Mouse (Mus musculus) liver, embryonic 14.5 days (tissue): ENCODE data around the gene AC134908.4. TPM values are rescaled to one million over a fixed set of nuclear protein-coding genes. Genes with fewer than 3 reads are reported as not detected.

Experiments
- ATAC-seq: fragments of 200-750 bp; cut with Nextera tagmentation; 2 replicates; pipeline ENCODE4 v1.8.0; 2017; ENCODE audit warnings: moderate number of reproducible peaks, mild to moderate bottlenecking, moderate library complexity; ENCODE audit not compliant: insufficient read depth
- DNase-seq, 3 experiments: peaks; one replicate each; pipeline ENCODE4 v3.0.0-alpha.2; 2012 to 2013; ENCODE audit warnings: low read depth in 3 of 3, low spot score in 3 of 3
- H3K27ac ChIP-seq: fragments of 300-500 bp; sonication (generic); 2 replicates; pipeline ENCODE4 v1.5.1; 2014; ENCODE audit warnings: moderate library complexity, mild to moderate bottlenecking, control low read depth, inconsistent platforms
- H3K27me3 ChIP-seq: fragments of 300-500 bp; sonication (generic); 2 replicates; pipeline ENCODE4 v1.6.1; 2014; ENCODE audit warnings: mild to moderate bottlenecking, low read length, moderate library complexity; ENCODE audit not compliant: control insufficient read depth, insufficient read depth
- H3K36me3 ChIP-seq: fragments of 300-500 bp; sonication (generic); replicated peaks from 2 replicates; pipeline ENCODE4 v1.6.1; 2014; ENCODE audit warnings: low read depth; ENCODE audit not compliant: control insufficient read depth, insufficient read depth
- H3K4me1 ChIP-seq, 2 experiments: fragments of 200-500 bp in 1 of 2; fragments of 300-500 bp in 1 of 2; sonication (generic) in 1 of 2; replicated peaks; 2 replicates each; pipeline ENCODE4 v1.6.1; 2012 to 2014; ENCODE audit warnings: antibody characterized with exemption in 1 of 2, inconsistent platforms in 1 of 2, low read length in 1 of 2; ENCODE audit not compliant: control insufficient read depth in 2 of 2, insufficient read depth in 2 of 2
- H3K4me2 ChIP-seq: fragments of 300-500 bp; sonication (generic); 2 replicates; pipeline ENCODE4 v1.6.1; 2014; ENCODE audit warnings: low read depth, mild to moderate bottlenecking, control low read depth, moderate library complexity
- H3K4me3 ChIP-seq, 2 experiments: fragments of 200-500 bp in 1 of 2; fragments of 300-500 bp in 1 of 2; sonication (generic) in 1 of 2; 2 replicates each; pipeline ENCODE4 v1.5.1; 2012 to 2014; ENCODE audit warnings: low read depth in 2 of 2, low read length in 2 of 2, mild to moderate bottlenecking in 2 of 2, control low read depth in 1 of 2, inconsistent platforms in 1 of 2, moderate library complexity in 1 of 2; ENCODE audit not compliant: insufficient read depth in 1 of 2
- H3K9ac ChIP-seq: fragments of 300-500 bp; sonication (generic); replicated peaks from 2 replicates; pipeline ENCODE4 v1.6.1; 2014; ENCODE audit warnings: mild to moderate bottlenecking, control low read depth, moderate library complexity
- H3K9me3 ChIP-seq: fragments of 300-500 bp; sonication (generic); 2 replicates; pipeline ENCODE4 v1.6.1; 2016; ENCODE audit warnings: low read length, mixed read lengths; ENCODE audit not compliant: control insufficient read depth
- CTCF ChIP-seq: IDR thresholded peaks from 2 replicates; pipeline ENCODE4 v1.5.1; 2016; ENCODE audit warnings: antibody characterized with exemption, low read depth, control low read depth
- EP300 ChIP-seq: IDR thresholded peaks from 2 replicates; pipeline ENCODE4 v1.6.1; 2016; ENCODE audit warnings: antibody characterized with exemption, low read depth
- WGBS: fragments of 180-500 bp; shearing (Covaris S2); extraction: QIAGEN DNeasy Blood & Tissue Kit; methylation state at CpG from one replicate; pipeline ENCODE4 v1.1.7; 2014; ENCODE audit not compliant: insufficient replicate concordance; 5-methylcytosine and 5-hydroxymethylcytosine counted together
- polyA plus RNA-seq, 2 experiments: library from polyadenylated mRNA; depleted of rRNA in 1 of 2; stranded (reverse) in 1 of 2; unstranded in 1 of 2; fragments of >200 nt; fragmentation: Nextera tagmentation in 1 of 2; extraction: Ambion mirVana in 1 of 2; gene quantifications; 2 replicates each; pipeline versions ENCODE4 v1.2.1 to v1.2.3; 2012 to 2014

AC134908.4 gene
- polyA plus RNA-seq, 2 experiments: not detected

DNA sequence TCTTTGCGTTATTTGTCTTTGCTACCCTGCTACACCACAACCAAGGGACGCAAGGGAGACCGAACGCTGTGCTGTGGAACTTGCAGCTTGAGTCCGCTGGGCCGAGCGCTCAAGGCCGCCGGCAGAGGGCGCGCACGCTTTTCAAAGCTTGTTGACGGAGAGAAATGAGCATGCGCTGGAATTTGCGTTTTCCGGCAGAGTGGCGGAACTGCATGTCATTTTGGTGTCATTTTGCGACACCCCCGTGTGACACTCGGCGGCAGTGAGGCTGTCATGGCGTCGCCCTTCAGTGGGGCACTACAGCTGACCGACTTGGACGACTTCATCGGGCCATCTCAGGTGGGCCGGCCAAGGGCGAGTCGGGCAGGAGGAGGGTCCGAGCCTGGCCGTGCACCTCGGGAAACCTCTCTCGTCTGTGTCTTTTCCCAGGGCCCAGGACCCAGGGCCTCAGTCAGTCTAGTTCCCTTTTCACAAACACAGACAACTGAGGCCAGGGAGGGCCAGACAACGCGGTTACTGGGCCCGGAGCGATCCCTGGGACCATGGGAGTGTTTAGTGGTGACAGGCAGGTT is 21.8 kb downstream of the AC134908.4 start, which contains the start of gene Narfl:
TSS of gene Narfl (plus strand) at position 228 of the 572 bp plus-strand sequence.
- H3K9ac ChIP-seq: peak within 1 kb of the TSS; percentile 88
- ATAC-seq (peak; percentile 87), DNase-seq (peak; percentile 95 to 96 (median 95))
- H3K4me3 ChIP-seq: peak within 1 kb of the TSS; percentile 58 to 82
- TF ChIP-seq EP300: no peak
- peak; percentile 99 for TF ChIP-seq CTCF
- 0% methylated on average over 37 of the region's 37 CpGs for WGBS
- H3K4me1 ChIP-seq: peaks cover 3 to 7% of the 10 kb centered on the region in 2 experiments
- H3K9me3 ChIP-seq: no peaks in the 10 kb centered on the region
- H3K27ac ChIP-seq: no peak within 1 kb of the TSS
- H3K27me3 ChIP-seq: peaks cover 2% of the 10 kb centered on the region; the same call in 1 of the 2 replicates
- H3K4me2 ChIP-seq: peak within 1 kb of the TSS; percentile 65
- H3K36me3 ChIP-seq: peaks cover 2% of the 10 kb centered on the region; the same call in 1 of the 2 replicates

DNA sequence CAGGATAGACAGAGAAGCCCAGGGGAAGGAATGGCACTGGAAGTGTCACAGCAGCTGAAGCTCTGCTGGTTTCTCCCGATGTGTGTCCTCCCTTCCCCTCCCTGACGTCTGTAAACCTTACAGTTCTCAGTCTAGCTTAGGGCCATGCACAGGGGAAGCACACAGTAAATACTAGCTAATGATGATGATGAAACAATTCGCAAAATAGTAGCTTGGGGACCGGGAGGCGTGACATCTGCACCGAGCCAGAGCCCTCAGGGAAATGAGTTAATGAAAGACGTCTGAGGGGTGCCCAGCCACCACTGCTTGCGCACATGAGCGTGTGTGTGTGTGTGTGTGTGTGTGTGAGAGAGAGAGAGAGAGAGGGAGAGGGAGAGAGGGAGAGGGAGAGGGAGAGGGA is 26.1 kb downstream of the AC134908.4 start:
- no peaks in the 10 kb centered on the region for H3K9me3 ChIP-seq
- peaks cover 3% of the 10 kb centered on the region; the same call in 1 of the 2 replicates for H3K27me3 ChIP-seq
- ATAC-seq (no peak), DNase-seq (no peak)
- H3K9ac ChIP-seq: no peak overlapping the region
- peaks cover 1 to 3% of the 10 kb centered on the region in 2 experiments for H3K4me1 ChIP-seq
- no peak overlapping the region for H3K27ac ChIP-seq
- WGBS: 39% methylated on average over 9 of the region's 9 CpGs
- no peak overlapping the region for H3K4me3 ChIP-seq
- no peaks in the 10 kb centered on the region for H3K36me3 ChIP-seq
- TF ChIP-seq CTCF (no peak), EP300 (no peak)
- no peak overlapping the region for H3K4me2 ChIP-seq

DNA sequence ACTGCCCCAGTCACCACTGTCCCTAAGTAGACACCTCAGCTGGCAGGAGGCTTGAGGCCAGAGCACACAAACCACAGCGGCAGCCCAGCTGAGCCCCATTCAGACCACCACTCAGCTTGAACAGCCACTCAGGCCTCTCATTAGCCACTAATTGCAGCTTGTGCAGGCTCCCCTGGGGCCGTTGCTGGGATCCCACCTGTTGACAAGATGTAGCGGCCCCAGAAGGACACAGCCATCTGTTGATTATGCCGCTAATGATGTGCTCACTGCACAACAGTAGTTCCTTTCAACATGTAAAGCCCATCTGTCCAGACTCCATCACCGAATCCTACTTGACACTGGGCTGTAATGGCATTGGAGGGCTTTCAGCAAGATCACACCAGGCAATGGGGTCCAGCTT is 29.6 kb downstream of the AC134908.4 start:
- H3K9me3 ChIP-seq: no peaks in the 10 kb centered on the region
- H3K27ac ChIP-seq: no peak overlapping the region
- no peak overlapping the region for H3K4me2 ChIP-seq
- no peak overlapping the region for H3K9ac ChIP-seq
- H3K4me3 ChIP-seq: no peak overlapping the region
- no peaks in the 10 kb centered on the region for H3K4me1 ChIP-seq
- no peak for TF ChIP-seq EP300
- TF ChIP-seq CTCF: no peak
- H3K27me3 ChIP-seq: peaks cover 3% of the 10 kb centered on the region; the same call in 1 of the 2 replicates
- H3K36me3 ChIP-seq: no peaks in the 10 kb centered on the region
- no peak for ATAC-seq
- WGBS: 57% methylated on average over 5 of the region's 5 CpGs
- no peak for DNase-seq

- H3K9me3 ChIP-seq: no peaks in the 10 kb centered on the region
- no peak overlapping the region for H3K27ac ChIP-seq
- H3K4me2 ChIP-seq: no peak overlapping the region
- no peaks in the 10 kb centered on the region for H3K36me3 ChIP-seq
- 9% methylated on average over 3 of the region's 3 CpGs for WGBS
- TF ChIP-seq CTCF (no peak), EP300 (no peak)
- no peaks in the 10 kb centered on the region for H3K4me1 ChIP-seq
- no peak overlapping the region for H3K4me3 ChIP-seq
- H3K27me3 ChIP-seq: no peaks in the 10 kb centered on the region
- ATAC-seq (no peak), DNase-seq (no peak)
- H3K9ac ChIP-seq: no peak overlapping the region
Measured at GRCm38 (mm10) chr17:25762591-25762990, 32.9 kb downstream of the AC134908.4 start.

DNA sequence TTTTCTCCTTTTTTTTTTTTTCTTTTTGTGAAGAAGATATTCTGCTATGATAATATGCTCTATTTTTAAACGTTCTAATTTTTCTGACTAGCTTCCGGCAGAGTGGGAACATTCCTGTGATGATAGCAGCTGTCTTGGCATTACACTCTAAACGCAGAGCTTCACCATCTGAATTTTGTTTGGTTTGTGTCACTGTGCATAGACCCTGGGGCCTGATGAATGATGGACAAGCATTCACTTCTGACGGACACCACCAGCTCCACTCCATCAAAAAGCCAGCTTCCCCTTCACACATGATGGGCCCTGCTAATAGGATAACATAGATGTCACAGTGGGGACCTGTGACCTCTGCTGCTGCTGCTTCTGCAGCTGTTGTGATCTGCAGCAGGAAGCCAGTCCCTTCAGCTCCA is 33.9 kb downstream of the AC134908.4 start:
- DNase-seq: no peak
- H3K27ac ChIP-seq: no peak overlapping the region
- no peaks in the 10 kb centered on the region for H3K4me1 ChIP-seq
- no peak overlapping the region for H3K4me2 ChIP-seq
- no peak for ATAC-seq
- no peaks in the 10 kb centered on the region for H3K27me3 ChIP-seq
- no peak for TF ChIP-seq EP300
- no peak for TF ChIP-seq CTCF
- no peak overlapping the region for H3K9ac ChIP-seq
- no peaks in the 10 kb centered on the region for H3K36me3 ChIP-seq
- 50% methylated on average over 4 of the region's 4 CpGs for WGBS
- H3K9me3 ChIP-seq: no peaks in the 10 kb centered on the region
- H3K4me3 ChIP-seq: no peak overlapping the region
